Mouse (Mus musculus) spleen, postnatal 10 days (tissue): ENCODE measurements at regions not wholly inside any gene's neighbourhood (a gene's known extent, or its start where the extent isn't known, plus 50 kb on each side); places are given as distances from the start of the nearest gene placed in this dataset.

Experiments used
- DNase-seq, 2 experiments: peaks; one replicate each; pipeline ENCODE4 v3.0.0; 2021 to 2022; ENCODE audit warnings: low spot score in 2 of 2

DNA sequence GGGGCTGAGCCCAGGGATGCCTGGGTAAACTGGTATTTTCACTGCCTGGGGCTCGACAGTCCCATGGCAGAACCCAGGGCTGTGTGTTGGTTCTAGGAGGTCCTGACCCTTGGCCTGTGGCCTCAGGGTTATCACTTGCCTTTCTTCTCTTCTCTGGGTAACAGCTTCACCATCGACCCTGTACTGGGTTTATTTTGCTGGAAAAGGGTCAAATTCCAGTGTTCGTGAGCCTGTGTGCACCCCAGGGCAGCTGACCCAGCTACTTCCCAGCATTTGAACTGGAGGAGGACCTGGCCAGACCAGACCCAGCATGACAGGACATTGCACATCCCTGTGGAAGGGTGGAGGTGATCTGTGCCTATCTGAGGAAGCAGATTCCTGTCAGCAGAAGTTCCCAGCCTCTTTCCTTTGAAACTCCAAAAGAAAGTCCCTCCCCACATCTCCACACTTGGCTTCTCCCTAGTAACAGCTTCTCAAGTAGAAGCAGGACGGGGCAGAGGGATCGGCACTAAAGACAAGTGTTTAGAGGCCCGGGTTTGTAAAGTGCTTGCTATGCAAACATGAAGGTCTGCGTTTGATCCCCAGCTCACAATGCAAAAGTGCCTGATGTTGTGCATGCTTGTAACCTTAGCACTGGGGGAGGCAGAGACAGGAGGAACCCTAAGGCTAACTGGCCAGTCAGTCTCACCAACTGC lies 103.9 kb upstream of the Ccnd1 start:
- DNase-seq: no peak

DNA sequence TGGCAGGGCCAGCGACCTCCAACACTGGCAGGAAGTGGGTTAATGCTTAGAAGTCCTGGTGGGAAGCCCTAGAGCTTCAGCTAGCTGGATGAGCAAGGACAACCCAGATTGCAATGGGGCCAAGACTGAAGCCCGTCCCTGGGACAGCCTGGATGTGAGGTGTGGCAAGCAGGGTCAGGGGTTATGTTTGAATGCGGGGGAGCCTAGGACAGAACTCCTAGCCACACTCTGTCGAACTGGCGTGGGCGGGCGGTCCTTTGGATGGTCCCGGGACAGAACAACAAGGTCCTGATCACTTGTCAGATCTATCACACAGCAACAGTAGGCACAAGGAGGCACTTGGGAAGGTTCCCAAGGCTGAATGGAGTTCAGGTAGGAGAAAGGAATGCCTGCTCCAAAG lies 101.1 kb upstream of the Ccnd1 start:
- DNase-seq: no peak

DNA sequence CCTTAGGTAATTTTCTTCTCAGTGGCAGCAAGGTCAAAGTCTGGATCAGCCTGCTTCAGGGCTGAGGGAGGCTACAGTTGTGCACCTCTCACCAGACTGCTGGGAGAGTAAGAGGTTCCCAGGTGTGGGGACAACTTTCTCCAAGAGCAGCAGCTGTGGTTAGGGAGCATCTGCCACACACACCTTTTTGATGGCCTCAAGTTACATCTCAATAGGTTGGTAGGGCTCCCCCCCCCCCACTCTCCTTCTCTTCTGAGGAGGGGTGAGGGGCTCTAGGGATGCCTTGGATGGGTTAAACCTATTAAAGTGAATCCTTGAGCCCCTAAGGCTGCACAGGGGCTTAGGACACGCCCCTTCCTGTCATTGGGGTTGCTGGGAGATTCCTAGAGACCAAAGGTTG lies 94.7 kb upstream of the Ccnd1 start:
- DNase-seq: no peak

DNA sequence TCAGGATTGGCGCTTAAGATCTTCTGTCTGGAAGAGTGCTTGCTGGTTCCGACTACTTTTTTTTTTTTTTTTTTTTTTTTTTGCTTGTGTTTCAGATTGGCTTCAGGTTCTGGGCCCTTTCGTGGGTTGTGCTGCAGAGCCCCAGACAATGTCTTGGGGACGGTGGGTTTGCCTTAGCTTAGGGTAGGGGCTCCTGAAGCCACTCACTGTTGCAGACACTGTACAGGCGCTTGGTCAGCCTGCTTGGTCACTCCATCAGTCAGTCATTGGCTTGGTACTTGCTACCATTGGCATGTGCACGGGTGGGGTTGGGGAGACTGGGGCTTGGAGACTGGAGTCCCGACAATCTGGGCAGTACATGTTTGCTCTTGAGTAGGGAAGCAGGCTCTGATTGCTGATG lies 91.5 kb upstream of the Ccnd1 start:
- no peak for DNase-seq

DNA sequence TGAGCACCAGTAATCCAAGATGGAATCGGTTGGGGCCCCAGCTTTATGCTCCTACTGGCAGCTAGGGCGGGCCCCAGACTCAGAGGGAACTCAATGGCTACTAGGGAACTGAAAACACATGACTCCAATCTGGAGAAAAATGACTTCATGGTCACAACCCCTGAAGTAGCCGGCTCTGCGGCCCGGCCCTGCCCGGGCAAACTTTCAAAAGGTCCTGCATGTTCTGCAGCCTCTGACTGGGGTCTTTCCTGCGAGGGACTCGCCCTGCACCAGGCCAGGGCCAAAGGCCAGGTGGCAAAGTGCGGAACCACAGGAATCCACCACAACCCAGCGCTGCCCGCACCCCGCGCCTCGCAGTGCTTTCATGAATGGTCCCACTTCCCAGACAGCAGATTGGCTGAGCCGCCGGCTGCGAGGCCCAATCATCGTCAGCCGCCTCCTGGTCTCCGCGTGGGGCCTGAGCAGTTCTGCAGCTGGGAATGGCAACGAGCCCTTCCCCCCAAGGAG lies 91.0 kb upstream of the Ccnd1 start:
- DNase-seq: peak in 1 of 2 experiments; percentile 33

DNA sequence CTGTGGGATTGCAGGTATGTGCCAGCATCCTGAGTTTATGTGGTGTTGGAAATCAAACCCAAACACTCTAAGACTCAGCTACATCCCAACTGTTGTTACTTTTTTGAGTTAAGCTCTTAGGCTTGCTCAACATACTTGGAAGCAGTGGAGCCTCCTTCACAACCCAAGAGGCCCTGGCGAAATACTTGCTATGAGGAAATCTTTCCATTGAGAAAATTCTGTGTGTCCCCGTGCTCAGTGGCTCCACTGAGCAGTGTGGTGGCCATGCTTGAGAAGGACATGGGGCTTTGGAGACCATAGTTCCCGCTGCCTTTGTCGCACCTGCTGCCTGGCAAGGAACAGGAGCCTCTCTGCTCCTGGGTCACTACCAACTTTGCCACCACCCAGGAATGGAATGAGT lies 89.9 kb upstream of the Ccnd1 start:
- no peak for DNase-seq

DNA sequence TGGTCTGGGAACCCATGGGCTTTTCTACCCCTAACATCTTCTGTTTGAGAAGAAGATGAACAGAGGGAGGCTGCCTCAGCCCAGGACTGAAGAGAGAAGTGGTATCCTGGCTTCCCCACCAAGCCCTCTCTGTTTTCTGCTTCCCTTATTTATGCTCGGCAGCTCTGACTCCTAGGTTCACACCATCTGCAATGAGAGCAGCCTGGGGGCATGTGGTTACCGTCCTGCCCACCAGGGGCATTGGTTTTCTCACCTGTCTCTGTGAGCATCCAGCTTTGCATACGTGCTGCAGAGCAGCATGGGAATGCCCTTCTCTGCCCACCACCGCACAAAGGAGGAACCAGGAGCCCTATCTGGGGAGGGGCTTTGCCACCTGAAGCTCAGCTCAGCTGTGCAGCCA lies 89.4 kb upstream of the Ccnd1 start:
- peak in 1 of 2 experiments; percentile 37 for DNase-seq

DNA sequence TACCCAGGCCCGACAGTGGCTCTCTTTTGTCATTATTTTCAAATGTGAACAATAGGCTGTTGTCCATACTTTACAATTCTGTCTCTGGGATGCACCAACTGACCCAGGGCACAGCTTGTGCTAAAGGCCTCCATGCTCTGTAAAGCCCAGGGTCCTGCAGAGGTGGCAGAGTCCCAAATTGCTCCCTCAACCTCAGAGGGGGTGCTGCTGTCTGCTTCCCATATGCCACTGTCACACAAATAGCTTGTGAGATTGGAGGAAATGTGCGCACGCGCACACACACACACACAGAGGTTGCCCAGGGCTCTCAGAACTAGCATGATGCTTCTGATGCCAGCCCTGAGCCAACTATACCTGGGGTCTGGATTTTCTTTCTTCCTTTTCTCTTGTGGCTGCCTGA lies 87.3 kb upstream of the Ccnd1 start:
- no peak for DNase-seq

DNA sequence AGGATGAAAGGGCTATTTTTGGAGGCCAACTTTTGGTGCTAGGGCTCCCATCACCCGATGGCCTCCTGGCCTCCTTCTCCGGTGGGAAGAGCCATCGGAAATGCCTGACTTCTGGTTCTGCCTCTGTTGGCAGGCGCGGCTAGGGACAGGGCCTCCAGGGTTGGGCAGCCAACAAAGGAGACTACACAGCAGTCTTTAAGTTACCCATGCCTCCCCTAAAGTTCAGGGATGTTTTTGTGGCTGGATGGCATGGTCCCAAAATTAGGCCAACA lies 86.2 kb upstream of the Ccnd1 start:
- no peak for DNase-seq

DNA sequence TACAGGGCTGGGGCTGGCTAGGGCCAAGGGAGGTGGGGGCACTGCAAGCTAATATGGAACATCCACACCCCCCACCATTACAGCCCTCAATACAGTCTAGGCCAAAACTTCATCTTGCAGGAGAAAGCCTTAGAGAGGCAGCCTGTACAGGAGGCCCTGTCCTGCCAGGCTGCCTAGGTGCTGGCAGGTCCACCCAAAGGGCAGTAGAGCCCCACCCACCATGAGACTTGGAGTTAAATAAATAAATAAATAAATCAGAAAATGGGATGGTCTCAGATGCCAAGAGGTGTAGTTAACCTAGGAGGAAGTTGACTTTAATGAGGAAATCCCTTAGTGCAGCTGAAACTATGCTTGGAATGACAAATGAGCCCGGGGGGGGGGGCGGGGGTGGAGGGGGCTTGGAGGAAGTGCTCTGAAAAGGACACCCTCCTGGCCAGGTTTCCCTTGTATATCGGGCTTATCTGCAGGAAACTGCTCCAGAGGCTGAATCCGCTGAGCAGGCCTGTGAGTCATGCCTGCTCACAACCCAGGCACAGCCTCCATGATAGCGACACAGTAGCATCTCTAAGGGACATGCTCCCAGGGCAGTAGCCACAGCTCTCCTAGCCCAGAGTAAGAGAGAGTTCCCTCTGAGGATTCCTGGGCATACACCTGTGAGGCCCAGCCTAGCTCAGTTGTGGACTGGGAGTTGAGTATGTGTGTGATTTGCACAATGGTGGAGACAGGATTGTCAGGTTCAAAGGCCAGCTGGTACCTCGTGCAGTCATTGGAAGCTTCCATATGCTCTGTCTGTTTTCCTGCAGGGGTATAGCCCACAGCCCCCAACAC lies 85.7 kb upstream of the Ccnd1 start:
- DNase-seq: no peak

DNA sequence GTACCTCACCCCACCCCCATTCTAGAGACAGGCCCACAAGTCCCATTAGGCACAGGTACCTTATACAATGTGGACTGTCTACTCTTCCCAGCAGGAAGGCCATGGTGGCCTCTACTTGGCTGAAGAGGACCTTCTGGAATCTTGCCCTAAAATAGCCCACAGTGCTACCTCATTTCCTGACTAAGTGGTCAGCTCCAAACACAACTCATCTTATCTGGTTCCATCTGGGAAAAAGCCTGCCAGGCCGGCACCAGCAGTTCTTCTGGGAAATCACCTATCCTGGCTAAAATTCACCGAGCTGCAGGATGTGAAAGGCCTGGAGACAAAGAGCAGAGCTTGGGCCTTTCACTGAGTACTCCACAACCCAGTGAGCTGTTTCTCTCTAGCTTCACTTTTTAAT lies 84.9 kb upstream of the Ccnd1 start:
- no peak for DNase-seq

DNA sequence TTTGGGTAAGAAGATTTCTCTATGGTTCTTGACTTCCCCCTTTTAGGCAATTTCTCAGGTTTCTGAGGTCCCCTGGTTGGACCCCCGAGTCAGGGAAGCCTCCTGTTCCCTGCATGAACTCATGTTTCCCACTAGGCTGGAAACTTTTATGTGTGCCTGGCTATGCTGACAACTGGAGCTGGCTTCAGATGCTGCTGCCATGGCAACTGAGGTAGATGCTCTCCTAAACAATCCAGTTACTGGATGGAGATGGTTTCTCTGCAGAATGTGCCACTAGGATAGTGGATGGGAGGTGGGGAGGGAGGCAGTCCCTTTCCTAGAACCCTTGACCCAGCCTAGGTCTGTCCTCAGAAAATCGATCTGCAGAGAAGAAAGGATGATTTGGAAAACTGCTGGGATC lies 79.4 kb upstream of the Ccnd1 start:
- no peak for DNase-seq

DNA sequence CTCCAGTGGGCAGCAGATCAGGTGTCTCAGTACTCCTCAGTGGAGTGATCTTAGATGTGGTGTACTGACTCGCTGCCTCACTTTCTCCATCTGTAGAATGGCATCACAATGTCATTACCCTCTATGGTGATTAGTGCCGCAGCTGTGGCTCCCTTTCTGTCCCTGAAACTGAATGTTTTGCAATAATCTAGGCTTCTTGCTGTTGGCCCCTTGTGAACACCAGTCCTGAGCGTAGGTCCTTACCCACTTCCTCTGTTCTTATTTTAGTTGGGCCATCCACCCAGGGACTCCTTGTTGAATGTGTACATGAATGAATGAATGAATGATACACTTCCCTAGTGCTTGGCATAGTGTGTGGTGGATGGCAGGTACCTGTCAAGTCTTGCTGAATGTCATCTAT lies 78.4 kb upstream of the Ccnd1 start:
- DNase-seq: no peak

DNA sequence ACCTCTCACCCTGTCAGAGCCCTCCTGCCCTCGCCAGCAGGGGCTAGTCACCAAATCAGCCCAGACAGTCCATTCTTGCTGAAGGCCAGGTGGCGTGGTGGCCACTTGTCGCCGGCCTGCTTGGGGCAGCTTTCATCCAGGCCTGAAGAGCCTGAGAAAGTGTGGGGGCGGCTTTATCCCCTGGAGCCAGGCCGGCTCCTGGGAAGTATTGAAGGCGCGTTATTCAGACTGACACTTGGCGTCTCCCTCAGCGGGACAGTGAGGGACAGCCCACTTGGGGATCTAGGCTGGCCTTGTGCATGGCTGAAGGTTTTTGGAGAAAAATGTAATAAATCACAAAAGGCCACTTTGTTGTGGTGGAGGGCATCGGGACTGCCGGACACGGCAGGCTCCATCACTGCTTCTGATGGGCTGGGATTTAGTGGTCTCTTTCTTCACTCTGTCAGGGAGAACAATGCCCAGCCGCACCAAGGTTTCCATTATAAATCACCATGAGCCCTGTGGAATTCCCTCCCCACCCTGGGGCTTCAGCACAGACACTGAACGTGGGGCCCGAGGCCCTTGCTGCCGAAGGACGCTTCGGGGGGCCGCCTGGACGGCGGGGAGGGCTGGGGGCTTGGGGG lies 75.8 kb upstream of the Ccnd1 start:
- DNase-seq: no peak

DNA sequence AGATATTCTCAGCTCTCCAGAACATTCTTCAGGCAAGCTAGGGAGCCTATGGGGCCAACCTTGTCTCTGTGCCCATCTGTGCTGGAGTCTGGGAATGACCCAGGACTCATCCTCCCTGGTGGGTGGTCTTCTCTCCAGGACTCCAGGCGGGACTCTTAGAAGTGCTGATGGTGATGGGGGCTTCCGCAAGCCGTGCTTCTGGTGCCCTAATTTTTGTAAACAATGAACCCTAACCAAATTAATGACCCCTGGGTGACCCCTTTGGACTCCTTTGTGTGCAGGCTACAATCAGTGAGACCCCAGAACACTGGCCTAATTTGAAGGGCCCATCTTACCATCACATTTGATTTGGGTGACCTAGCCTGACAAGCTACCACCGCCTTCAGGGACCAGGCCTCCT lies 71.0 kb upstream of the Ccnd1 start:
- no peak for DNase-seq

DNA sequence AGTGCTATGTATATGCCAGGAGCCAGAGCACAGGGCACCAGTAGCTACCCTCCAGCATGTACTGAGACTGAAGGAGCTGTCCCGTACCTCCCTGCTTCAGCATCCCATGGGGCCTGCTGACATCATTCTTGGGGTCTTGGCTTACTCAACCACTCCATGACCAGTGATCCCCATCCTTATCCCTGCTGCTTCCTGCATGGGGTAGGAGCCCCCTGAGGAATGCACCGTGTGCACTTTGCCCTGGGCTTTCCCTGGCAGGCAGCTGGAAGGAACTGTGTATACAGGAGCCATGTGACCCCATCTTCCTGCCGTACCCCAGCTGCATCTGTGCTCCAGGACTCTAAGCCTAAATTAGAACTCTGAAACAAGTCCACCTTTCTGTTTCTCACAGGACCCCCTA lies 70.3 kb upstream of the Ccnd1 start:
- DNase-seq: no peak

DNA sequence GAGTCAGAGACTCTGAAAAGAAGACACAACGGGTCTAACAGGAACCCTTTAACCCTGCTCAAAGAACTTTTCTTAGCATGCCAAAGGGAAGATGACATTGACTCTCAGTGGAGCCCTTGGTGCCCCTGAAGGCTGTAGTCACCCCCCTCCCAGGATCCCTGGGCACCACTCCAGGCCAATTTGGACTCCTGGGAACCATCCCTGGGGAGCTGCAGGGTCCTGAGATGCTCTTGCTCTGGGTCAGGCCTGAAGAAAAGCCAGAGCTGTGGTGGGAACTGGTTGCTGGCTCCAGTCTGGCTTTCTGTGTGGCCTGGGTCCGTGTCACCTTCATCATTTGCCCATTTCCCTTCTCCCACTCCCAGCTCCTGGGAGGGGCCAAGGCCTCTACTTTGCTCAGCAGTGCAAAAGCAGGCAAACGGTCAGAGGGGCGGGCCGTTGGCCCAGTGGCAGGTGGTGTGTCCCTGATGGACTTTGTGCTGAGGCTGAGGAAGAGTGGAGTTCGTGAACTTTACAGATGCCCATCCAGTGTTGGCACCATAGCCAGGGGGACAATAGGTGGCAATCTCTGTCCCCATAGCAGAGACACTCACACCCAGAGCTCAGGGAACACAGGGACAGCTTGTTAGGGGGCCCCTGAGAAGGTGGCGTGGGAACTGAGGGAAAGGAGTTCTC lies 69.1 kb upstream of the Ccnd1 start:
- DNase-seq: no peak

DNA sequence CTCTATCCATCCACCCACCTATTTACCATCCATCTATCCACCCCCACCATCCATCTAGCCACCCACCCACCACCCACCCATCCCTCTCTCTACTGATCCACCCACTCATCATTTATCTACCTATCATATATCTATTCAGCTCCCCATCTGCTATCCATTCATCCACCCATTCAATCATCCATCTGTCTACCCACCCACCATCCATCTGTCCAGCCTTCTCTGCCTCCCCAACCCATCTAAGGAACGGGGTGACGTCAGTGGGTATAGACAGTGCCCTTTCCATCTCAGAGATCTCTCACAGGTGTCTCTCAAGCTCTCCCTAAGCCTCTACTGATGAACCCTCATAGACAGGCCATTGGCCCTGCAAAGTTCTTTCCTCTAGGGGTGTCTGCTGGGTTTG lies 67.5 kb upstream of the Ccnd1 start:
- no peak for DNase-seq

DNA sequence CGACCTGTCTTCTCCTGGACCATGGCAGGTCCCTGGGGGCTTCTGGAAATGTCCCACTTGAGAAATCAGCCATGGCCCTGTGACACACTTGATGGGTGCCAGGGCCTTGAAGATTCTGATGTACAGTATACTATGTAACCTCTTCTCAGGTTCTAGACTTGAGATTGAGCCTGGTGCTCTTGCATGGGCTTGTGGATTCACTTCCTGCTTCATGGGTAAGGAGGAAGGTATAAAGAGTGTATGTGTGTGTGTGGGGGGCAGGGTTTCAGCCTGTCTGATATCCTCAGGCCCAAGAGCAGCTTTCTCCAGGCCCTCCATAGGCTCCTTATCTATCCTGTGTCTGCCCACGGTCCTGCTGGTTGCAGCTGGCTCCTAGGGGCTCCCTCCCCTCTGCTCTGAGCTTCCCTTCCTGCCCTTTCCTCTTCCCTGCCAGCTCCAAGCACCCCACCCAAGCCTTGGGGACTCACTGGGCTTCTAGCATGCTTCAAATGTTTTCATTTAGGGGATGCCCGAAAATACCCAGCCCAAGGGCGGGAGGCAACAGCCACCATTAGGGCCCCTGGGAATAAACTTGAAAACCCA lies 61.9 kb upstream of the Ccnd1 start:
- no peak for DNase-seq

DNA sequence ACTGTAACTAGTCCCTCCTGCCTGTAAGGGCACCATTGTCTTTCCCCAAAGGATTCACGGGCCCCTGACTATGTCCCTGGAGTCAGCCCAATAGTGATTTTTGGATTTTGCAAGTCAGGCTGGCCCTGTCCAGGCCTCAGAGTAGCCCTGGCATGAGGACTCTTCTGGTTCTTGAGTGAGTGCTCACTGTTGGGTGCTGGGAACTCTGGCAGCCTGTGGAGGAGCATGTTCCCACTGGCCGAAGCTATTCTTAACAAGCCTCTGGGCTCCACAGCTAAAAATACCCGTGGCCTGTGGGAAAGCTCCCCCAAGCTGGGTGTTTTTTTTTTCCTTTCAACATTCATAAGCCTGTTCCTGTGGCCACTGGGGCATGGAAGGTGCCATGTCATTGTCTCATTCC lies 60.0 kb upstream of the Ccnd1 start:
- DNase-seq: no peak

DNA sequence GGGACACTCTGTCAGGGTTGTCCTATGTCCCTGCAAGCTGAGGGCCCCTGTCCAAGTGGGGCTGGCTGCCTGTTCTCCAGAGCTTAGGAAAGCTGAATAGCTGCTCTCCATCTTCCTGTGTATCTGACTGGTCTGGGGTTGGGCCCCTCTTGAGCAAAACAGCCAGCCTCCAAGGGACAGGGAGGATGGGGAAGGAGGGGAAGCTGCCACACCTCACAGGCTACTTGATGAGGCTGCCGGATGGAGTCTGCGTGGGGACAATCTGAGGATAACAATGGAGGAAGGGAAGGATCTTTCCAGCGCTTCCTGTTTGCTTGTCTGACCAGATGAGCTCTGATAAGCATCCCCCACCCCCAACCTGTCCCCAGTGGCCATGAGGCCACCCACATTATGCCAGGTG lies 57.1 kb upstream of the Ccnd1 start:
- no peak for DNase-seq

DNA sequence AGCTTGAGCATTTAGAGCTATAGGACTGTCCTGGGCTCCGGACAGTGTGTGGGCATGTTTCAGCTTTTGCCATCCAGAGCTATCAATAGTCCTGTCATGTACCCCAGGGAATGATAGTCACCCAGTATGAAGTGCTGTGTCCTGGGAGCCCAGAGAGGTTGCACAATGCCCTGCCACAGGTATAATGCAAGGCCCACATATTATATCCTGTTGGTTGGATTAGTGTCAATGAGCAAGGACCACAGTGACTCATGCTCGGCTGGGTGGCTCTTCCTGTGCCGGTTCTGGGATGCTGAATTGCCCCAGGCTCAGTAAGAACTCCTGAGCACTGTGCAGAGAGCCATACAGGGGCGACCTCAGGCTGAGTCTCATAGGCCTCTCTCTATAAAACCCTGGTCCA lies 54.5 kb upstream of the Ccnd1 start:
- DNase-seq: no peak
